Mouse (Mus musculus) embryonic facial prominence, embryonic 10.5 days (tissue): ENCODE measurements around the gene Yy1. TPM values are rescaled to one million over a fixed set of nuclear protein-coding genes. Genes with fewer than 3 reads are reported as not detected.

Source experiments
- DNase-seq: peaks from one replicate; pipeline ENCODE4 v3.0.0-alpha.2; 2017; ENCODE audit warnings: low spot score
- H3K27ac ChIP-seq: fragments of 300-500 bp; sonication (generic); replicated peaks from 2 replicates; pipeline ENCODE4 v1.5.1; 2016; ENCODE audit warnings: mild to moderate bottlenecking
- H3K27me3 ChIP-seq: fragments of 300-500 bp; sonication (generic); replicated peaks from 2 replicates; pipeline ENCODE4 v1.6.1; 2016; ENCODE audit warnings: low read depth, mild to moderate bottlenecking; ENCODE audit not compliant: poor library complexity, severe bottlenecking
- H3K36me3 ChIP-seq: fragments of 300-500 bp; sonication (generic); replicated peaks from 2 replicates; pipeline ENCODE4 v1.6.1; 2016; ENCODE audit warnings: mild to moderate bottlenecking, moderate library complexity
- H3K4me1 ChIP-seq: fragments of 300-500 bp; sonication (generic); 2 replicates; pipeline ENCODE4 v1.6.1; 2016
- H3K4me3 ChIP-seq: fragments of 300-500 bp; sonication (generic); 2 replicates; pipeline ENCODE4 v1.5.1; 2016; ENCODE audit warnings: mild to moderate bottlenecking, moderate library complexity
- H3K9me3 ChIP-seq: fragments of 300-500 bp; sonication (generic); 2 replicates; pipeline ENCODE4 v1.6.1; 2016; ENCODE audit warnings: mild to moderate bottlenecking
- WGBS: fragments of 180-500 bp; shearing (Covaris S2); methylation state at CpG from one replicate; pipeline ENCODE4 v1.1.7; 2016; 5-methylcytosine and 5-hydroxymethylcytosine counted together
- polyA plus RNA-seq: library from polyadenylated mRNA; unstranded; fragments of >200 nt; fragmentation: Nextera tagmentation; extraction: Ambion mirVana; gene quantifications from 2 replicates; pipeline ENCODE4 v1.2.1, GENCODE M21; 2016

Gene Yy1
- polyA plus RNA-seq, 1 experiment from 2014 or later, result 14.0 TPM

DNA sequence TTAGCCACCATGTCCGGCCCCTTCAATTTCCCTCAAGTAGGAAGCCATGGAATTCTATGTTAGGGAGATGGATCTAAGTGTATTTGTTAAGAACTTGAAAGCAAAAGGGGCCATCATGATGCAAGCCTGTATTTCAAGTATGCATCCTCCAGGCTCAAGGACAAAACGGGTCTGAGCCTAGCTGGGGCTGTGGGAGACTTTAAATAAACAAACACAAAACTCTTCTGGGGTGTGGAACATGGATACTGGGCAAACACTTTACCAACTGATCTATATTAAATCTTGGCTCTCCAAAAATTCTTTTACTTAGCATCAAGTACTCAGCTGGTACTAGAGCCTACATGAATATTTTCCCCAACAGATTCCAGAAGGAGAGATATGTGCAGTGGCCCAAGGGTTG, 5.4 kb upstream of the Yy1 start:
- H3K4me3 ChIP-seq, result no peak overlapping the region
- peaks cover 51% of the 10 kb centered on the region for H3K36me3 ChIP-seq
- peaks cover 12% of the 10 kb centered on the region for H3K4me1 ChIP-seq
- peaks cover 13% of the 10 kb centered on the region for H3K9me3 ChIP-seq
- no peaks in the 10 kb centered on the region for H3K27me3 ChIP-seq
- no peak for DNase-seq
- 89% methylated on average over 2 of the region's 2 CpGs for WGBS
- no peak overlapping the region for H3K27ac ChIP-seq

DNA sequence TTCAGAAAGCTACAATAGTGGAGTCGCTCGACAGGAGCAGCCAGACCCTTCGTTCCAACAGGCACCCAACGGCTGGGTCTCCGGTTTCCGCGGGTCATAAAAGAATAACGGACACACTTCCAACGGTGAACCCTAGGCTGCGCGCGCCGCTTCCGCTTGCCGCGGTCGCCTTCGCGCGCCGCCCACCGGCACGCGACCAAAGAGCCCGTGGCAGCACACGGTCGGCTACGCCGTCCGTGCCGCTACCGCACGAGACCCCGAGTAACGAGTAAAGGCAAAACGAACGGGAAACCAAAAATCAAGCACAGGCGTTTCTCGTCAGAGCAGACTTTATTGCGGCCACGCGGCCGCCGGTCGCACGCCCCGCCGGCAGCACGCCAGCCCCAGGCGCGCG, 624 bp upstream of the Yy1 start:
- Histone ChIP-seq H3K4me3 (peak overlapping the region; percentile 100), H3K27me3 (no peaks in the 10 kb centered on the region), H3K9me3 (no peaks in the 10 kb centered on the region), H3K27ac (peak overlapping the region; percentile 96), H3K36me3 (peaks cover 21% of the 10 kb centered on the region), H3K4me1 (peaks cover 34% of the 10 kb centered on the region)
- DNase-seq, result peak; percentile 88
- under 1% methylated on average over 52 of the region's 52 CpGs for WGBS

DNA sequence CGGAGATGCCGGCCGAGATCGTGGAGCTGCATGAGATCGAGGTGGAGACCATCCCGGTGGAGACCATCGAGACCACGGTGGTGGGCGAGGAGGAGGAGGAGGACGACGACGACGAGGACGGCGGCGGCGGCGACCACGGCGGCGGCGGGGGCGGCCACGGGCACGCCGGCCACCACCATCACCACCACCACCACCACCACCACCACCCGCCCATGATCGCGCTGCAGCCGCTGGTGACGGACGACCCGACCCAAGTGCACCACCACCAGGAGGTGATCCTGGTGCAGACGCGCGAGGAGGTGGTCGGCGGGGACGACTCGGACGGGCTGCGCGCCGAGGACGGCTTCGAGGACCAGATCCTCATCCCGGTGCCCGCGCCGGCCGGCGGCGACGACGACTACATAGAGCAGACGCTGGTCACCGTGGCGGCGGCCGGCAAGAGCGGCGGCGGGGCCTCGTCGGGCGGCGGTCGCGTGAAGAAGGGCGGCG, 724 bp downstream of the Yy1 start:
- Histone ChIP-seq H3K9me3 (no peaks in the 10 kb centered on the region), H3K27me3 (no peaks in the 10 kb centered on the region), H3K4me1 (peaks cover 34% of the 10 kb centered on the region), H3K27ac (peak overlapping the region; percentile 96), H3K36me3 (peaks cover 16% of the 10 kb centered on the region), H3K4me3 (peak overlapping the region; percentile 100)
- no peak for DNase-seq
- WGBS, result under 1% methylated on average over 51 of the region's 71 CpGs

DNA sequence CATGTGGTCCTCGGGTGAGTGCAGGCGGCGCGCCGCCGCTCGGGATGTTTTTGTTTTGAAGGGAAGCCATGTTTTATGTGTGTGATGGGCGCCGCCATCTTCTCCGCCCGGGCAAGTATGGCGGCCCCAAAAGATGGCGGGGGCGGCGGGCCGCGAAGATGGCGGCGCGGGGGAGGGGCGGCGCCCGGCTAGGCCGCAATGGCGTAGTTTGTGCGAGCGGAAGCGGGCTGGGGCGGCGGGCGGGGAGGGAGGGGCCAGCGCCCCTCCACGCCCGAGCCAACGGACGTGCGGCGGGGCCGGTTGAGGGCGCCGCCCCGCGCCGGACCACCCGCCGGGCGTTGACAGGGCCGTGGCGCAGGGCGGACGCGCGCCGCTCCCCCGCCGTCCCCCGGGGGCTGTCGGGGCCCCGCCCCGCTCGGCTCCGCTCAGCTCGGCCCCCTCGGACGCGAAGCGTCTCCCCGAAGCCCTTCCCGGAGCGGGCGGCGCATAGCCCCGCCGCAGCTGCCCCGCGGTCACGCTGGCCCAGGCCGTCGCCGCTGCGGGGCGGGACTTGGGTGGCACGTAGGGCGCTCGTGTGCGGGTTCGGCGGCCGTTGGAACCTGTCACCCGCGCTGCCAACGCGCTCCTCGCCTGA, 1.4 kb downstream of the Yy1 start:
- peaks cover 34% of the 10 kb centered on the region for H3K4me1 ChIP-seq
- peak; percentile 90 for DNase-seq
- peak overlapping the region; percentile 96 for H3K27ac ChIP-seq
- under 1% methylated on average over 94 of the region's 94 CpGs for whole genome bisulfite sequencing
- H3K4me3 ChIP-seq, result peak overlapping the region; percentile 100
- H3K9me3 ChIP-seq, result no peaks in the 10 kb centered on the region
- H3K27me3 ChIP-seq, result no peaks in the 10 kb centered on the region
- H3K36me3 ChIP-seq, result peaks cover 14% of the 10 kb centered on the region; the same call in 1 of the 2 replicates

DNA sequence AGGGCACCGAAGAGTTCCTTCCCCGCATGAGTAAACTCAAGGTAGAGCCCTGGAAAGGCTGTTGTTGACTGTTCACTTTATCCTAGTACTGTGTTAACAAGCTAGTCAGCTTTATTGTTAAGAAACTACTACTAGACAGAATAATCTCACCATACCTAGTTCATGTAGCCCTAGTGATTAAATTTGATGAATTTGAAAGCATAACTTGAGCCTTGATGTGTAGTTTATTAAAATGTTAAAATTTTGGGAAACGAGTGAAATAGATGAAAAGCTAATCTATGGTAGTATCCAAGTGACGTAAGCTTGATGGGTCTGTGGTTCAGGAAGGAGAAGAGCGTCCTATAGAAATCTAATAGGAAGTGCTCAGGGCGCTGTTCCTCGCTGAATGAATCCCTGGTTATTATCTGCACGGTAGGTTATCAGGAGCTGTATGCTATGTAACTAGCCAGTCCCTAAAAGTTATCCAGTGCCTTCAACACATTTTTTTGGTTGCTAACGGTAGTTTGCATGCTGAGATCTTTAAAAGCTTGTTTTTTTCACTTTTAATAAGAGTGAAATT, 2.3 kb downstream of the Yy1 start:
- Histone ChIP-seq H3K4me1 (peaks cover 34% of the 10 kb centered on the region), H3K4me3 (peak overlapping the region; percentile 100), H3K27me3 (no peaks in the 10 kb centered on the region), H3K9me3 (no peaks in the 10 kb centered on the region), H3K36me3 (peaks cover 22% of the 10 kb centered on the region), H3K27ac (peak overlapping the region; percentile 96)
- WGBS, result 29% methylated on average over 9 of the region's 9 CpGs
- no peak for DNase-seq

DNA sequence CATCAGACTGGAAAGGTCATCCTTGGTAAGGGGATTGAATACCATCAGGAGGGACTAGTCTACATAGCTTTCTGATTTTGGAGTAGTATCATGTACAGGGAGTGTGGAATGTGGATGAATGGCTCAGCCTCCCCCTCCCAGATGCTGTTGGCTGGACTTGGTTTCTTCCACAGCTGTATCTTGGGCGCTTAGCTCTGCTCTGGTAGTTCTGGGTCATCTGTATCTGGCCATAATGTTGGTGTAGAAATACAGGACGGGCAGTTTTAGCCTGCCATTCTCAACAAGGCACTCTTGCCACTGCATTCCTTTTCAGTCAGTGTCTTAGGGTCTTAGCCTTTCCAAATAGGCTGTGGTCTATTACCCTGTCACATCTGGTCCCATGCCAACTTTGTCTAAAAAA, 8.8 kb downstream of the Yy1 start:
- no peak overlapping the region for H3K4me3 ChIP-seq
- no peak for DNase-seq
- no peak overlapping the region for H3K27ac ChIP-seq
- peaks cover 43% of the 10 kb centered on the region for H3K36me3 ChIP-seq
- H3K27me3 ChIP-seq, result no peaks in the 10 kb centered on the region
- WGBS, result 88% methylated on average over 2 of the region's 2 CpGs
- no peaks in the 10 kb centered on the region for H3K9me3 ChIP-seq
- peaks cover 12% of the 10 kb centered on the region; the same call in 1 of the 2 replicates for H3K4me1 ChIP-seq

DNA sequence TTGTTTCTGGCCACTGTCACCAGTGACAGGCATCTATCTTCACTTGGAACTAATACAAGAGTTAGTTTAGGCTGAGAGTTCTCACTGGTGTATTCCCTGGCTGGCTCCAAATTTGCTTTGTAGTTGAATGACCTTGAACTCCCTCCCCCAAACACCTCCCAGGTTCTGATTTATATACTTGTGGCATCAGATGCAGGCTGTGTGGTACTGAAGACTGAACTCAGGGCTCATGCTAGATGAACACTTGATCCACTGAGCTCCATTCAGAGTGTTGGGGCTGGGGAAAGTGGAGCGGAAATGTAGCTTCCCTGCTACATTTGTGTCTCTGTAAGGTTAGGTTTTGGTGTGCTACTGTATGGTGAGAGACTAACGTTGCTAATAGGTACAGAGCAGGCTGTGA, 11.6 kb downstream of the Yy1 start:
- DNase-seq, result no peak
- Histone ChIP-seq H3K4me1 (peaks cover 8% of the 10 kb centered on the region; the same call in 1 of the 2 replicates), H3K36me3 (peaks cover 61% of the 10 kb centered on the region)

DNA sequence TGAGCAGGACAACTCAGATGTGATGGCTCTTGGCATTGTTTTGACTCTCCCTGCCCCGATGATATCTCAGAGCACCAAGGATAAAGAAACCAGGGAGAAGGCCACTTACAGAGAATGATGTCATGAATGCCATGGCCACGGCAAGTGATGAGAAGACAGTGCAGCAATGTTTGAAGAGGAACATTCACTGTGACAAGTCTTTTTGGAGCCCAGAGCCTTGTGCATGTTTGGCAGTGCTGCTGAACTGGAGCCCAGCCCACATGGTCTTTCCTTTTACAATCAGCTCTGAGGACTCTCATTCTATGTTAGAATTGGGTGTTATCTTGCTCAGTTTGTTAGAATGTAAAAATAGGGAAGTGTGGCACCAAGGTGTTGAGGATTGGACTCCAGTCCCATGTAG, 15.7 kb downstream of the Yy1 start:
- no peak overlapping the region for H3K27ac ChIP-seq

More for the DNA sequence above, 11.6 kb downstream of the Yy1 start:
- Histone ChIP-seq H3K9me3 (no peaks in the 10 kb centered on the region), H3K27ac (no peak overlapping the region), H3K27me3 (no peaks in the 10 kb centered on the region), H3K4me3 (no peak overlapping the region)
- WGBS, result 94% methylated on average over 2 of the region's 2 CpGs

DNA sequence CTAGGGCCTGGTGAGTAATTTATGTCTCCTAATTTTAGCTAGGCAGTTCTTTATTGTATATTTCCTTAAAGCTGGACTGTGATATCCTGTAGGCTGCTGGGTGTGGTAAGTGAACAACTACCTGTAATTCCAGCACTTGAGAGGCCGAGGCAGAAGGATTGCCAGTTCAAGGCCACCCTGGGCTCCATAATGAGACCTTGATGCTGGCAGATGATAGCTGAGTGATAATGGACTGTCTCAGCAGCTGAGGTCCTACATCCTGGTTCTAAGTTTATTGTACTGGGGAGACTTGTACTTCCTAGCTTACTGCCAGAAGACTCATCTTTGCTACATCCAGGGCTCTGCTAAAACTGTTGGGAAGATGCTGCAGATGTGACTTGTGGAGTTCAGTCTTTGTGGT, 17.0 kb downstream of the Yy1 start:
- Histone ChIP-seq H3K36me3 (peaks cover 74% of the 10 kb centered on the region), H3K4me3 (no peak overlapping the region), H3K27me3 (no peaks in the 10 kb centered on the region), H3K9me3 (no peaks in the 10 kb centered on the region), H3K4me1 (no peaks in the 10 kb centered on the region), H3K27ac (no peak overlapping the region)
- no peak for DNase-seq
- WGBS, result 78% methylated on average over 1 of the region's 1 CpGs

More for the DNA sequence above, 15.7 kb downstream of the Yy1 start:
- Histone ChIP-seq H3K4me3 (no peak overlapping the region), H3K9me3 (no peaks in the 10 kb centered on the region), H3K27me3 (no peaks in the 10 kb centered on the region), H3K4me1 (no peaks in the 10 kb centered on the region), H3K36me3 (peaks cover 67% of the 10 kb centered on the region)
- no peak for DNase-seq
- 90% methylated on average over 2 of the region's 2 CpGs for WGBS

DNA sequence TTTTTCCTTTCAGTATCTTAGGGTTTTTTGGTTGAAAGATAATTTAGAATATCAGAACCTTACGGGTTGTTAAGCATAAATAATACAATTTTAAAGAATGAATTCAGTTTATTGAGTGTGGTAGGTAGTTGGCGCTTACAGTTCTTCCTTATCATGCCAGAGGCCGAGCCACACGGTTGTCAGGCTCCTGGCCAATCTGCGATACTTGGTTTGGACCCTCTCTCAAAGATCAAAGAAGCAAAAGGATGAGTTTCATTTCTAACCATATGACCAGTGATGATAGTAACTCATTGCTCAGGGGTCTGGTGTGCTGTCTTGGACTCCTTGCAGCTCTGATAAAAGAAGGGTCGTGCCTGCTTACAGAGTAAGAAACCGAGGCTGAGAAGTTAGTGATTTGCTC, 17.5 kb downstream of the Yy1 start:
- no peak for DNase-seq
- WGBS, result 91% methylated on average over 7 of the region's 7 CpGs
- no peaks in the 10 kb centered on the region for H3K4me1 ChIP-seq
- H3K4me3 ChIP-seq, result no peak overlapping the region
- H3K9me3 ChIP-seq, result no peaks in the 10 kb centered on the region
- no peak overlapping the region for H3K27ac ChIP-seq
- H3K36me3 ChIP-seq, result peaks cover 79% of the 10 kb centered on the region
- H3K27me3 ChIP-seq, result no peaks in the 10 kb centered on the region

DNA sequence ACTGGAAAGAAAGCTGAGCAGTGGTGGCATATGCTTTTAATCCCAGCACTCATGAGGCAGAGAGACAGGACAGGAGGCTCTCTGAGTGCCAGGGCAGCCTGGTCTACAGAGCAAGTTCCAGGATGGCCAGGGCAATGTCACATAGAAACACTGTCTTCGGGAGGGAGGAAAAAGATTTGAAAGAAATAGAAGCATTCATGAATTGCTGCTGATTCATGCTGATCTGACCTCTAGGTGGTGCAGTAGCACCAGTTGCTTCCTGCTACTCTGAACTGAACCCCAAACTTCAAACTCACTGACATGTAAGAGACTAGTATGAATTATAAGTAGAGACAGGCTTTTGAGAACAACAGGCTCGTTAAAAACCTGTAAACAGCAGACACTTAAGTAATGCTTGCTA, 18.4 kb downstream of the Yy1 start:
- H3K27me3 ChIP-seq, result no peaks in the 10 kb centered on the region
- H3K4me1 ChIP-seq, result no peaks in the 10 kb centered on the region
- WGBS, result 67% methylated on average over 2 of the region's 2 CpGs
- no peaks in the 10 kb centered on the region for H3K9me3 ChIP-seq
- no peak for DNase-seq
- no peak overlapping the region for H3K4me3 ChIP-seq
- peaks cover 82% of the 10 kb centered on the region for H3K36me3 ChIP-seq
- no peak overlapping the region for H3K27ac ChIP-seq

DNA sequence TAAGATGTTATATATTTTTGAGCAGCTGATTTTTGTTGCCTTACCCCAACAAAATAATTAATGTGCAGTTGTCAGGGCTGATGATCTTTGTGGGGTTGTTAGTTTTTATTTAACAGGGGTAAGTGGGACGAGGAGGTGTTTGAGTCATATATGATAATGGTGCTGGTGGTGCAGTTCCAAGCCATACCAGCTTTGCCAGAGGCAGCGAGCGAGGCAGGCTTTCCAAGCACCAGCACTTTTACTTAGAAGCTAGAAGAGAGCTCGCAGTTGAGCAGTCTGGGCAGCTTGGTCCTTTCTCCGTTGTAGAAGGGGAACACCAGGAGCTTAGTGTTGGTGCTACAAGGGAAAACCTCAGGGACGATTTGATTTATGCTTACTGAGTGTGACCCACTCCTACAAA, 19.7 kb downstream of the Yy1 start:
- DNase-seq, result no peak
- Histone ChIP-seq H3K27me3 (no peaks in the 10 kb centered on the region), H3K9me3 (no peaks in the 10 kb centered on the region), H3K36me3 (peaks cover 82% of the 10 kb centered on the region), H3K4me3 (no peak overlapping the region), H3K27ac (no peak overlapping the region), H3K4me1 (no peaks in the 10 kb centered on the region)
- WGBS, result 90% methylated on average over 6 of the region's 6 CpGs

DNA sequence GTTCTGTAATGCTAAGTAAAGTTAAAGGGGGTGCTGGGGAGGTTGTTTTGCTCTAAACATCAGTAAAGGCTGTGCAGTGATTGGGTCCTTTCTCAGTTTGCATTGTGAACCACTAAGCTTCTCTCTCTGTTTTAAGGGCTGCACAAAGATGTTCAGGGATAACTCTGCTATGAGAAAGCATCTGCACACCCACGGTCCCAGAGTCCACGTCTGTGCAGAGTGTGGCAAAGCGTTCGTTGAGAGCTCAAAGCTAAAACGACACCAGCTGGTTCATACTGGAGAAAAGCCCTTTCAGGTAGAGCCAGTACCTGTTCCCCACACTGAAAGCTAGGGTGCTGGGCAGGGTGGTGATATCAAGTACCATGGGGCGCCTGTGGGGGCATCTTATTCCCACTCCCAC, 21.7 kb downstream of the Yy1 start:
- WGBS, result 95% methylated on average over 6 of the region's 6 CpGs
- H3K9me3 ChIP-seq, result no peaks in the 10 kb centered on the region
- H3K4me1 ChIP-seq, result no peaks in the 10 kb centered on the region
- H3K4me3 ChIP-seq, result no peak overlapping the region
- peaks cover 82% of the 10 kb centered on the region for H3K36me3 ChIP-seq
- no peaks in the 10 kb centered on the region for H3K27me3 ChIP-seq
- no peak for DNase-seq
- no peak overlapping the region for H3K27ac ChIP-seq
